Mouse (Mus musculus): ENCODE measurements around the gene Bahd1.

Bahd1 gene

DNA sequence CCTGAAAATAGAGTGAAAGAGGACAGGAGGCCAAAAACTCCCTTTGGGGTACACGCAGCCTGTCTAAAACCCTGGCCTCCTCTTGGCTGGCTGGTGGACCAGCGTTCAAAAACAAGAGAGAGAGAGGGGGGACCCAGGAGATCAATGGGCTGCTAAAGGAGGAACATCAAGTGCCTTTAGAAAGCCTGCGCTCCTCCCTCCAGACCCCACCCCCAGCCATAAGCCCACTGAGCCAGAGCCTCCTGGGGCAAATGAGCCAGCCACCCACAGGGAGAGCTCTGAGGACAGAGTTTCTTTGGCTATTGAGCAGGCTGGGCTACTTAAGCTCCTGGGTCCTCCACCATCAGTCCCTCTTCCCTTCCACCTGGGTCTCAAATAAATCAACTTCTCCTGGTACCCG, 1.4 kb upstream of the Bahd1 start:
- DNase-seq (ENCODE audit: low spot score) = no peak

DNA sequence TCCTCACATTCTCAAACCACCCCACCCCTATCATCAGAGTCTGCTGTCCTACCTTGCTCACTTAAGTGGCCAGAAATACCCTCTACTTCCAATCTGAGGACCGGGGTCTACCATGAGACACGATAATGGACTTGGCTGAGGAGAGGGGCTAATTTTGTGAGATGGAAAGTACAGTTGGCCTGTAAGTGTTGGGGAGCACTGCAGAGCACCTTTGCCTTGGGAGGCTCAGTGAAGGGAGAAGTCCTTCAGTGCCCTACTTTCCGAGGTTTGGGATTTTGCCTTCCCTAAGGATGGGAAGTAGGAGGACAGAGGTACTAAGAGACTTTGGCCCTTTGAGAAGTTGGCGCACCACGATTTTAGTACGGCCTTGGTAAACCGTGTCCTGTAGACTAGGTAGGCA, 871 bp upstream of the Bahd1 start:
- DNase-seq (ENCODE audit: low spot score) = no peak

- no peak for DNase-seq (ENCODE audit: low spot score)
These were observed 606 bp downstream of the Bahd1 start for GRCm38 (mm10) chr2:118900826-118901140.

DNA sequence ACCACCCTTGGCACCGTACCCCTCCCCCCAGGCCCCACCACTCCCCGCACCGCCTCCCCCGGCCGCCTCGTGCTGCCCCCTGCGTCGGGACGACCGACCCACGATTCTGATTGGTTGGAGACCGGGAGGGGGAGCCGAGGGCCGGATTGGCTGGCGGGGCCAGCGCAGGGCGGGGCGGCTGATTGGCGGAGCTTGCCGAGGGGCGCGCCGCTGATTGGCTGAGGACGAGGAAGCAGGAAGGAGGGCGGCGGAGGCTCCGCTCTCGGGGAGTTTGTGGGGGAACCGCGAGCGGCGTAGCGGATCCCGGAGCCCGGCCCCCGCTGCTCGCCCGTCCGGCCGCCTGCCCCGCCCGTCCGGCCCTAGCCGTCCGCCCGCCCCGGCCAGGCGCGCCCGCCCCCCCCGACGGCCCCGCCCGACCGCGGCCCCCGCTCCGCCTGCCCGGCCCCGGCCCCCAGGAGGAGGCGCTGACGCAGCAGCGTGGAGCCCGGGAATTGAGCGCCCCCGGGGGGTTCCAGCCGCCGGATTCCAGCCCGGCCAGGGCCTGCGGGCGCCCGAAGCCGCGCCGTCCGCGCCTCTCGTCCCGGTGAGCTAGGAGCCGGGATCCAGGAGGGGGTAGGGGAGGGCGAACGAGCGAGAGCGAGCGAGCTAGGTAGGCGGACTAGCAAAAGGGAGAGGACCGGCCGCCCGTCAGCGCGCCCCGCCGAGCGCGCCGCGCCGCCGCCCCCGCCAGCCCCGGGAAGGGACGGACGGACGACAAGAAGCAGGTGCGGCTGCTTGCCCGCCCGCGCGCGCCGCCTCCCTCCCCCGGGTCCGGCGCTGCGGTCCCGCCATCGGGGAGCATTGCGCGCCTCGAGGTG, 1.2 kb downstream of the Bahd1 start:
- peak; percentile 82 for DNase-seq (ENCODE audit: low spot score)

- no peak for DNase-seq (ENCODE audit: low spot score)
These were observed 2.2 kb downstream of the Bahd1 start for GRCm38 (mm10) chr2:118902051-118903025.

DNA sequence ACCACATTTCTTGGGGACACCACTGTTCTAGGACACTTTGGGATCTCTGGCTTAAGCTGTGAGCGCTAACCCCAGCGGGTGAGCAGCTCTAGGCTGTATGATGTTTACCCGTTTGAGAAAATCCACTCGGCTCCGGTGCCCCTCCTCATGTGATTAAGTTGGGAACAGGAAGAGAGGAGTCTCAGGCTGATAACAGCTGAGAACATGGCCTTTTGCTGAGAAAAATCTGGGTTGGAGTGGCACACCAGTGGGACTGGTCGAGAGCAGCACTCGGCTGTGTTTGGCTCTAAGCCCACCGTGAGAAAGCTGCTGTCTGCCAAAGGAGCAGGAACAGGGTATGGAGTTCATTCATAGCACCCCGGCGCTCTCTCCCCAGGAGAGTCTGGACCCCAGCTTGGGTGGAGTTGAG, 3.2 kb downstream of the Bahd1 start:
- DNase-seq (ENCODE audit: low spot score) = no peak

GRCm38 (mm10) chr2:118905433-118906117, 5.4 kb downstream of the Bahd1 start:
- DNase-seq (ENCODE audit: low spot score) = no peak

DNA sequence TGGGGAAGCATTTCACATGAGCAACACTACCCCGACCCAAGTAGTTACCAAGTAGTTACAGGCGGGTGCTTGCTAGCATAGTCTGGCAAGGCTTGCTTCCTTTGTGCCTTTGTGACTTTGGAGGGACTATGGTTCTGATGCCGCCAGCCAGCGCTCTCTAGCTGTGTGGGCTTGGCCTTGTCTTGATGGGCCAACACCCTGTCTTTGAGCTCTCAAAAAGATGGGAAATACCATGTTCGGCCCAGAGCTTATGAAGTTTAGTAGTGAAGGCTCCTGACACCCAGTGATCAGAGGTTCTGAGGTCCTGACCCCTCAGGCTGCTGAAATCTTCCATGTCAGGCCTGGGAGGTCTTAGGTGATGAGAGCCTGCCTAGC, 5.9 kb downstream of the Bahd1 start:
- DNase-seq (ENCODE audit: low spot score) = no peak

- DNase-seq (ENCODE audit: low spot score) = no peak
These were observed 7.6 kb downstream of the Bahd1 start for GRCm38 (mm10) chr2:118907781-118908180.

- DNase-seq (ENCODE audit: low spot score) = no peak
These were observed 9.0 kb downstream of the Bahd1 start for GRCm38 (mm10) chr2:118909151-118909550.

DNA sequence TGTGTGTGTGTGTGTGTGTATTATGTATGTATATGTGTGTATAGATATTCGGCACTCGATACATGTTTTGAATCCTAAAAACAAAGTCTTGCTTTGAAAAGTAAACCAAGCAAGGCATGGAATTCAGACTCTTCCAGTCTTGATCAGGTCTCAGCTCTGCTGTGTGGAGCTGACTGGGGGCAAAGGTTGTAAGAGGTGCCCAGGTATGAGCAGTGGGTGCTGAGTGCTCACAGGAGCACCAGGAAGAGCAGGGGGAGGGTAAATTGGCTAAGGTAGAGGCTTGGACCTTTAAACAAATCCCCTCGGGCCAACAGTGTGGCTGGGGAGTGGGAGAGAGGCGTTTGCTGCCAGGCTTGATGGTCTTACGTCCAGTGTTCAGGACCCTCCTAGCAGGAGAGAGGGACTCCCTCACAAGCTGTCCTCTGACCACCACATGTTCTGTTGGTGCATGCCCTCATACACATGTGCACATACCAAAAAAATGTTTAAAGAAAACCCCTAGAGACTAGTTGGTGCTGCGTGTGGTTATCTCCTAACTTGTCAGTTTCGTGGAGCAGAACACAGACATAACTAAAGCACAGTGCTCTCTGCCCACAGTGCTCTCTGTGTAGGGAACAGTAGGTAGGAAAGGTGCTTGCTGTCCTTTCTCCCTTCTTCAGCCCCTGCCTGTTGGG, 10.6 kb downstream of the Bahd1 start:
- DNase-seq (ENCODE audit: low spot score) = no peak

GRCm38 (mm10) chr2:118912706-118913105, 12.5 kb downstream of the Bahd1 start:
- DNase-seq (ENCODE audit: low spot score) = no peak

- no peak for DNase-seq (ENCODE audit: low spot score)
These were observed 13.5 kb downstream of the Bahd1 start for GRCm38 (mm10) chr2:118913551-118914276.

GRCm38 (mm10) chr2:118914685-118915084, 14.5 kb downstream of the Bahd1 start:
- no peak for DNase-seq (ENCODE audit: low spot score)

DNA sequence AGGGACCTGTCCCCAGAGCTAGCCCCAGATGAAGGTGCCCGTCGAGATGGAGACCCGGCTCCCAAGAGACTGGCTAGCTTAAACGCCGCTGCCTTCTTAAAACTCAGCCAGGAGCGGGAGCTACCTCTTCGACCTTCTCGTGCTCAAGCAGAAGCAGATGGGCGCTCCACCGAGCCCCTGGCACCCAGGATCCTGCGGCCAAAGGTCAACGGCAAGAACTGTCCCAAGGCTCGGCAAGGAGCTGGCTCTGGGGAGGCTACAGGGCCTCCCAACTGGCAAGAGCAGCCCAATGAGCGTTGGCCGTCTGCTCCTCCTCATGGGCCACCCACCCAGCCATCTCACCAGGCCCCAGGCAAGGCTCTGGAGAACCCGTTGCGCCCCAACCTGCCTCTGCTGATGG, 16.3 kb downstream of the Bahd1 start:
- no peak for DNase-seq (ENCODE audit: low spot score)

GRCm38 (mm10) chr2:118918543-118918942, 18.4 kb downstream of the Bahd1 start:
- DNase-seq (ENCODE audit: low spot score) = no peak

DNA sequence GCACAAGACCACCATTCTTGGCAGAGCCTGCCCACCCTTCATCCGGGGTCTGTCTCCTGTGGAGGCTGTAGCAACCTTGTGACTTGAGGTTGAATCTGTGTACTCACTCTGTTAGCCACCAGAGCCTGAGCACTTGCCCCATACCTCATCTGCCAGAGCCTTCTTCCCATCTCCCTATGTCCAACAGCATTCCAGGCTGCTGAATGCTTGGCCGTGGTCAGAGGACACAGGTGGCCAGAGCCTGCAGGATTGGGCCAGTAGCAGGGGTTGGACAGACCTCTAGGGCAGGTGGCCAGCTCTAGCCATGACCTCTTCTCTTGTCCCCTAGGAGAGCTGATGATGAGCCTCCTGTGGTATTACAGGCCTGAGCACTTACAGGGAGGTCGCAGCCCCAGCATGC, 20.3 kb downstream of the Bahd1 start:
- DNase-seq (ENCODE audit: low spot score) = no peak

DNA sequence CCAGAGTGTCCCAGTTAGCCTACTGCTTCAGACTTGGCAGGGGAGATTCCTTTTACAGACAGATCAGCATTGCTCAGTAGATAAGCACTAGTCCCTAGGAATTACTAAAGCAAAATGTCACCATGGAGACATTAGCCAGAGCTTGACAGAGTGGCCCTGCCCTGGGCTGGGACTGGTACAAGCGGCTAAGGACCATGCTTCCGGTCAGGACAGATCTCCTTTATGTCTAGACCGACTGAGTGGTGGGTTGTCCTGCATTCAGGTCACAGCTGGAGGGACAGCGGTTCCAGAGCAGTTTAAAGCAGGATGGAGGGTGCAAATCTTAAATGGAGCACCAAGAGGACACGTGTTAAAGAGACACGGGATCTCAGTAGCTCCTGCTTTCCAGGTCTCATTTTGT, 25.8 kb downstream of the Bahd1 start:
- no peak for DNase-seq (ENCODE audit: low spot score)

- DNase-seq (ENCODE audit: low spot score) = no peak
These were observed 26.3 kb downstream of the Bahd1 start, which contains the start of gene Chst14 for GRCm38 (mm10) chr2:118926361-118926997. TSS of gene Chst14 (plus strand) at chr2:118926496.

- no peak for DNase-seq (ENCODE audit: low spot score)
These were observed 27.0 kb downstream of the Bahd1 start for GRCm38 (mm10) chr2:118926998-118927739.

Measured in layer of hippocampus, adult 9-10 months (tissue).